Mouse (Mus musculus) kidney, postnatal 36 days (tissue): ENCODE measurements at regions not wholly inside any gene's neighbourhood (a gene's known extent, or its start where the extent isn't known, plus 50 kb on each side); places are given as distances from the start of the nearest gene placed in this dataset.

Experiments used
- DNase-seq, 2 experiments: peaks; one replicate each; pipeline ENCODE4 v3.0.0; 2021 to 2022; ENCODE audit warnings: mixed read lengths in 2 of 2

DNA sequence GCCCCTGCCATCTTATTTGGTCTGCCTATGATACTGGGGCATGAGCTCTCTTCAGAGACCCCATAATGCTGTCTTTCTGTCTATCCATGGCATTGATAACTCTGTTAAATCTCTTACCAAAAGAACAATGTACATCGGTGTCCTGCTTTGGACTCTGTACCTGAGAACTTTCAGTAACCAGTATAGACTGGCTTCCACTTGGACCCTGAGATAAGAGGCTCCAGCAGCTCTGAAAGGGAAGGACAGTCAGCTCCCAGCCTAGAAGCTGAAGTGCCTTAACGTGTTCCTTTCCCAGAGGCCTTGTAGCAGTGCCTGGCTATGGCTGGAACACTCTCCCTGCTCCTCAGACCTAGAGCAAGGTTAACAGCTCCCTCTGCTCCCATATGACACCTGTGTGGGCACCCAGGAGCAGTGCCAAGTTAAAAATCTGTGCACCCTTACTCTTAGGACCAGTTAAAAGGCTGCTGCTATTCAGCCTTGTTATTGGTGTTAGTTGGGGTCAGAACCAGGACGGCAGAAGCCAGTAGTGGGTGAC is 343.8 kb upstream of the Hs6st1 start:
- DNase-seq = no peak

DNA sequence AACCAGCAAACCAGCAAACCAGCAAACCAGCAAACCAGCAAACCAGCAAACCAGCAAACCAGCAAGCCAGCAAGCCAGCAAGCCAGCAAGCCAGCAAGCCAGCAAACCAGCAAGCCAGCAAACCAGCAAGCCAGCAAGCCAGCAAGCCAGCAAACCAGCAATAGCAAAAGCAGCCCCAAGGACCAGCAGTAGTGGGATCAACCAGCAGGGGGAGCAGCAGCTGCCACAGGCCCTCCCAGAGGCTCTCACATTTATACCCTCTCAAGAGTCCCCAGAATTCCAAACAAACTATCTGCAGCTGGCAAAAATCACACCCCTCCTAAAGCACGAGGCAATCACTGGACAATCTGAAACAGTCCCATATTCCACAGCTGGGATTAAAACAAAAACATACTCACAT is 341.6 kb upstream of the Hs6st1 start:
- peak; percentile 57 to 85 for DNase-seq

DNA sequence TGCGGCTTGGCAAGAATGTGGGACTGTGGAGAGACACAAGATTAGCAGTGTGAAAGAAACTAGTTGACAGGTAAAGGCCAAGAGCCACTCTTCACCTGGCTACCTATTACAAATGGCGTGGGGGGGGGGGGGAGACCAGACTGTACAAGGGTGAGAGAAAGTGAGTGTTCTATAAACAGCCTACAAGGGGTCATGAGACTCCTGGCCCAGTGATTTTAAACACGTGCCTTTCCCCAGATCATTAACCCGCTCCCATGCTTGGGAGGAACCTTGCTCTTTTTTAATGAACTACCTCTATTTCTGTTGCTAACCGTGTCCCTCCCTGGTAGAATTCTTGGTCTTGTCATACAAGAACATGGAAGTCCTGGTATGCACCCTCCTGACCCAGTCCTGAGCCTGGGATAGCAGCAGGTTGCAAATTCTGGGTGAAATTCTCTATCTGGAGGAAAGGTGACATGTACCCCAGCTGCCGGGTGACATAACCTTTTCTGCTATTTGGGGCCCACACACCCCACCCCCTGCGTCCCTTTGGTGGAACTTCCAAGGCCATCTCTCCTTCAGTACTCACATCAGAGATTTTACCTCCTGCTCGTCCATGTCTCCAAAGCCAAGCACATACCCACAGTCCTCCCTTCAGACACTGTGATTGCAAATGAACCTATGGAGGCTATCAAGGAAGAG is 340.8 kb upstream of the Hs6st1 start:
- DNase-seq = peak; percentile 76 to 83

DNA sequence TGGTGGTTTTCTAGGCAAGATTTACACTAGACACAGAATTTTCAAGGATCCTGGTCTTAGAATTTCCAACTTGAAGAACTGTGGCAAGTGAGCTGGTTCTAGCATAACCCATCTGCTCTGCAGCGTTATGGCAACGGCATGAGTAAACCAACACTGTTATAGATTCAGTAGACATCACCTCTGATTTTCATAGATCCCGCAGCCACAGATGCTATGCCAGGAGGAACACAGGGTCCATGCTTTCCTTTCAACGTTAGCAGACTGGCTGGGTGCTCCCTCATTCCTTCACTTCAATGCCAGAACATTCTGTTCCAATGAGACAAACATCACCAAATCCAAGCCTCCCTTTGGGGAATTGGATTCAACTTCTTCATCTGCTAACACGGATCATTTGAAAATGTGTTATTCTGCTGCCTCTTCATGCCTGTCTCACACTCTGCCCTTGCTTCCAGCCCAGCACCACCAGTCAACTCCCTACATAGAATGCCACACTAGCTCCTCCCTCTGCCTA is 338.4 kb upstream of the Hs6st1 start:
- DNase-seq = no peak

DNA sequence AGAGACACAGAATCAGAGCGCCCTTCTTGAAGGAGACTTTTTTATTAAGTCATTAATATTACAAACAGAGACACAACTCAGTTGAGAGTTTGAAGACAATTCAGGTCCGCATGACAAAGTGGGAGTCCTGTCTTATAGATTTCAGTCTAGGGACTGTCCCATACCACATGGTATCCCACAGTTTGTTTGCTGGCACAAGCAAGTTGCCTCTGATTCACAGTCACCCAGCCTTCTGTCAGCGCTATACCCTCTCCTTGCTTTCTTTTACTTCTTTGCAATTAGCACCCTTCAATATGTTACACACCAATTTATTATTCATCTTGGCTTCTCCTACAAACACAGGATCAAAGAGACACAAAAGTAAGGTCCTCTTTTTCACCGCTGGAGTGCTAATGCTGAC is 337.9 kb upstream of the Hs6st1 start:
- no peak for DNase-seq

DNA sequence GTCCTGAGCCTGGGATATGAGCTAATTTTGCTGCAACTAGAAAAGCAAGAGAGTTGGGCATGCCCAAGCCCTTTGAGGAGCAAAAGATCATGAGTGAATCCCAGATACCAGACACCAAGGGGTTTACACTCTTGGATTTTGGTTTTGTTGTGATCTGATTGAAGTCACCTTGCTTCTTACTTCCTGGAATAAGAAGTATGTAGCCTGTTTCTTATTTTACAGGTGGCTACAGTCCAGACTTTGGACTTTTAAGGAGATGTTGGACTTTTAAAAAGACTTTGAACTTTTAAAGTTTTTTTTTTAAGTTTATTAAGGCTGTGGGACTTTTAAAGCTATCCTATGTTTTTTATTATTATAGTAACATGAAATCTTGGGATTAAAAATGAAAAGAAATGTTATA is 332.0 kb upstream of the Hs6st1 start:
- DNase-seq = peak in 1 of 2 experiments; percentile 33

DNA sequence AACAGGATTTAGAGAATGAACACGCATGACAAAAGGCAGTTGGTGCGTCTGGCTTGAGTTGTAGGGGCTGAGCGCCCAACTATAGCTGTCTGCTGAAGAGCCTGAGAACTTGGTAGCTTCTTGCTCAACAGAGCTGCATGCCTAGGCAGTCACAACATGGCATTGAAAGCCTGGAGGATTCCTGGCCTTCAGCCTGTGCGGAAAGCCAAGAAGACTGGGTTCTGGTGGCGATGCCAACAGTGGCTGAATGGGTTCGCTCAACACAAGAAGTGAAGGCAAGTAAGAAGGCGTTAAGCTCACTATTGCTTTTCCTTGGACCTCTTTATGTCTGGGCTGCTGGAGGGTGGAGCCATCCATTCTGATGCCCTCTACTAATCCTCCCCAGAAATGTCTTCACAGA is 318.6 kb upstream of the Hs6st1 start:
- no peak for DNase-seq

DNA sequence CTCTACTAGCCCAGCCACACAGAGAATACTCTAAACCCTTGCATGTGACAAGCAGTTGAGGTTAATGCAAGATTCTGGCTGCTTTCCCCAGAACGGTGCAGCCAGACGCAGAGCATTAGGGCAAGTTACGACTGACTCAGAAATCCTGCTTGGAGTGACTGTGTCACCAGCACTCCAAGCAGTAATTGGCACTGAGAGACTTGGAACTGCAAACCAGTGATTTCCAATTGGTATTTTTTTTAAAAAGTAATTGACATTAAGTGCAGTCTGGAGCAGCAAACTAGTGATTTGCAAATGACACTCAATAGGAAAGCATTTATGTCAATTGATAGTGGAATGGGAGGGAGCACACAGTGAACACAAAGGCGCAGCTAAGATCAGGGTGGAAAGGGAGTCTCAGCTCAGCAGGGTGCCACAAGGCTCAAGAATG is 318.1 kb upstream of the Hs6st1 start:
- DNase-seq = no peak

DNA sequence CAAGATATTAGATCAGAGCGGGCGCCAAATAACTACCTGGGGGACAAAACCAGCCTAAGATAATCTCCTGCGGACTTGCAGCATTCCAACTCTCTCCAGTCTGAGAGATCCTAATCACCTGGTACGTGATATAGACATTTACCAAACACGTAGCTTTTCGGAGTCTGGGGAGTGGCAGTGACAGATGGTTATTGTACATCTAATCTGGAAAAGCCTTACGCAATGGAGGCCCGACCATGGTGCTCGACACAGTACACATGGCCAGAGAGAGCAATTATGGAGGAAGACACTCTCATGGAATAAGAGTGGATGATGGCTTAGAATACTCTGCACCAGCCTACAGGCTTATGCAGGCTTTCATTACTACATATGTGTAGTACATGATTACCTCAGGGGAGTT is 315.6 kb upstream of the Hs6st1 start:
- no peak for DNase-seq

DNA sequence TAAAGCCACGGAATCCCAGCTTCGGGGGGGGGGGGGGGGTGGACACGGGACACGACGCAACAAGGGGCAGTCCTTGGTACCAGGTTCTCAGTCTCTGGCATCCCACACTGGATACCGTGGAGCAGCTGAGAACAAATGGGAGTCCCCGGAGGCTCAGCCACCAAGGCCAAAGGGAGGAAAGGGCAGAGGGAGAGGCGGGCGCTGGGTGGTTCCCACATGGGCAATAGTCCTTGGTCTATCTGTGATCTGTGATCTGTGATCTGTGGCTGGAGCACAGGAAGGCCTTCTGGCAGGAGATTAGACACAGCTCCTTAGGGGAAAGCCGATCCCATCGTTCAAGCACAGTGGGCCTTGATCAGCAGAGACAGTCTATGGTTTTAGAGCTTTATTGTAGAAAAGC is 314.0 kb upstream of the Hs6st1 start:
- DNase-seq = peak; percentile 3 to 19

DNA sequence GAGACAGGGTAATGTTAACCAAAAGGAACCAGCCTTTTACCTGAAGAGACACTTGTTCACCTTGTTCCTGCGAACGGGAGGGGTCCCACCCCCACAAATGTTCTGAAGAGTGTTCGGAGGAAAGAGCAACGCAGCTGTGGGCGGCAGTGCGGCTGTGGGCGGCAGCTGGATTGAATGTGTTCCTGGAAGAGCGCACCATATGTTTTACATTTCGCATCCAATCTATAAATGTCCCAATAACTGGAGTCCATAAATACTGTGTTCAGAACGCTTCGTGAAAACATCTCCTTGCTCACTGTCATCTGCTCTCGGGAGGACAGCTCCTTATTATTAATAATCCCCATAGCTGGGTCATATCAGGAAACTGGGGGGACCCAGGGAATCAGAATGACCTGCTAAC is 309.2 kb upstream of the Hs6st1 start:
- DNase-seq = no peak

DNA sequence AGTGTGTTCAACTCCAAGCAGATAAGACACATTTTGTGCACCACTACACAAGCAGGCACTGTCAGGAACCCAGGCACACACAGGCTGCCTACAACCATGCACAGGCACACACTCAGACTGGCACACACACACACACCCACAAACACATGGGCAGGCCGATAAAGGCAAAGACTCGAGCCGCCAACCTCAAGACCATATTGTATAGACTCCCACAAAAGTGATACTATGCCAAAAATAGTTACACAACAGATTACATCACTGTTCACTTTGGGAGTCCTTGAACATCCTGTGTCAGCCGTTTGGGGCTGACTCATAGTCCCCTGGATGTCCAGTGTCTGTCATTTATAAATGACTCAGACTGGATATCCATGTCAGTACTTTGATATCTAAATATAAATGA is 308.6 kb upstream of the Hs6st1 start:
- DNase-seq = no peak

DNA sequence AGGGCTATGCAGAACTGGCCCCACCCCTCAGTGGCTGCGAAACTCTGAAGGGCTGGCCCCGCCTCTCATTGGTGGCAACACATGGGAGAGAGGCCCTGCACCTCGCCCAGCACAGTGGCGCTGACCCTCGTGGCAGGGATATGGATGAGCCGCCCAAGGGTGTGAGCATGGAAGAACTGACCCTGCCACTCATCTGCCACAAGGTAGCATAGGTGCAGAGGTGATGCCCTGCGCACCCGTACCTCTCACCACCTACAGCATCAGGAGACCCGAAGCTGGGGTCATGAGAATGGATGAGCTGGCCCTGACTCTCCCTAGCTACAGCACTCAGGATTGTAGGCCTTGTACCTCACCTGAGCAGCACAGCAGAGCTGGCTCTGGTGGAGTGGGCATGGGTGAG is 305.1 kb upstream of the Hs6st1 start:
- DNase-seq = no peak

DNA sequence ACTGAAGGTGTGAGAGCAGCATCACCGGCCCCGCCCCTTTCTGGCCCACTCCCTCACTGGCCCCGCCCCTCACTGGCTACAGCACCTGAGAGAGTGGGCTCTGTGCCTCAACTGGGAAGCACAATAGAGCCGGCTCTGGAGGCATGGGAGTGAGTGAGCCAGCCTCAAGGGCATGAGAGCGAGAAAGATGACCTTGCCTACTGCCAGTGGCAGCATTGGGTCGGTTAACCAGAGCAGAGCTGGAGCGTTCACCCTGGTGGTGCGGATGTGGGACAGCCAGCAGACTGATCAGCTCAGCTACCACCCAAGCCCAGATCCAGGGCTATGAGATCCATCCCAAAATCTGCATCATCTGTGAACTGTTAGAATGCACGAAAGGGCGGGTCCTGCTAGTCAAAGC is 304.7 kb upstream of the Hs6st1 start:
- no peak for DNase-seq

DNA sequence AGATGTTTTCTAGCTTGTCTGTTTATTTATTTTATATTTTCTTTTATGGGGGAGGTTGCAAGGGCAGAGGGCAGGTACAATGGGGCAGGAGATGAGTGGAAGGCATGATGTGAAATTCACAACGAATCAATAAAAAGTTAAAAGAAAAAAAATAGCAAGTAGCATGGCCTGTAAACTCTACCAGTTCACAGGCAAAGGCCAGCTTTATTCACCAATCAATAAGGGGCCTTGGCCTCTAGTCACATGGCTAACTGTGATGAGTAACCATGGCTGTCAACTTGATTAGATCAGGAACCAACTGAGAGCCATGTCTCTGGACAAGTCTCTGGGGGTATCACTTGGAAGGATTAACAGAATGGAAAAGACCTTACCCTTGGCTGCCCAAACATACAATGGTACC is 304.1 kb upstream of the Hs6st1 start:
- DNase-seq = no peak

DNA sequence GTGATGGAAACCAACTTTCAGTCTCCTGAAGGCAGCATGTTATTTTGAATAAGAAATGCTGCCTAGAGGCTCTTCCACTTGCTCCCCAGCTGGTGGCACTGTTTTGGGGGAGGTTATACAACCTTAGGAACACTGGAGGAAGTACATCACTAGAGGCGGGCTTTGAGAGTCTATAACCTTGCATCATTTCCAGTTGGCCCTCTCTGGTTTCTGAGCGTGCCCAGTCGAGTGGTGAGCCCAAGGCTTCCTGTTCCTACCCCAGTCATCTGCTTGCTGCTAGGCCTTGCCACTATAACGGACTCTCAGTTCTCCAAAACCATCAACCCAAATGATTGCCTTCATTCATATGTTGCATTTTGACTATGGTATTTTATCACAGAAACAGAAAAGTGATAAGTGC is 302.5 kb upstream of the Hs6st1 start:
- DNase-seq = no peak

DNA sequence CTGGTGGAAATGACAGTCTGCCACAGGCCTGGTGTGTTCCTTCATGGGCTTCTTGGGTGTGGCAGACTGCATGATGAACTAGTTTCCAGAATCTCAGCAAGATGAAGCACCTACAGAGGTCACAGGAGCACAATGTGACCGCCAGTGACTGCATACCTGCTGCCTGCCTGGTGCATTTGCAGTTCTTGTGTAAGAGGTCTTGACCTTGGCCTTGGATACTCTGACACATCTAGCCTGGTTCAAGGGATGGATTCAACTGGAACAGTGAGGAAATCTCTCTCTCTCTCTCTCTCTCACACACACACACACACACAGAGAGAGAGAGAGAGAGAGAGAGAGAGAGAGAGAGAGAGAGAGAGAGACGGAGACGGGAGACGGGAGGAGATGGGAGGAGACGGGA is 301.9 kb upstream of the Hs6st1 start:
- no peak for DNase-seq

DNA sequence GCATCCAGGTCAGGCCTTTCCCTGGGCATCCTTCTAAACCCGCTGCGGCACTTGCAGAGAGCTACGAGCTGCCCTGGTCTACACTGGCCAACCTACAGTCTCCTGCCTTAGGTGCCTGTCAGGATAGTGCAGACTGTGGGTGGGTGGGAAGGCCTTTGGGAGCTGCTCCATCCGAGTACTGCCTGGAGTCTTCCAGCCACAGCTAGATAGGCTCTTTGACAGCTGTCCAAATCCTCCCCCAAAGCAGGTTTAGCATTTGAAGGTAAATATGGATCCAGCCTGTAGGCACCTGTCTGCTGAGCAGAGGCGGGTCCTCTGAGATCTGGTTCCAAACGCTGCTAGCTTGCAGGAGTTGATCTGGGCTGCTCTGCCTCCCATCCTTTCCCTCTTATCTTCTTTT is 295.6 kb upstream of the Hs6st1 start:
- DNase-seq = no peak

DNA sequence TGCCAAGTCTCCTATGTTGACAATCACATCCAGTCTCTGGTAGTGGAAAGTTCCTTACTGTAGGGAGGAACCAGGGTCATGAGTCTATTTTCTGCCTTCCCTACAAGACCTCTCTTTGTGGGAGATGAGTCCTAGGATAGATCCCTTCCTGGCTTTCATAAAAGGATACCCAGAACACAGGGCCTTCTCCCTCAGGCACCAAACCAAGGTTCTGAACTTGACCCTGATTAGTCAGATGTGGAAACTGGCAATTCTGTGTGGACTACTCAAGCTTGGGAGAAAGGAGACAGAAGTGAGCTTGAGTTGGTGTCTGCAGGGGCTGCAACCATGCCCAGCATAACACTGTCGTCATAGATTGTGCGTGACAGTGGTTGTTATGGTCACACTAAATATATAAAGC is 293.6 kb upstream of the Hs6st1 start:
- no peak for DNase-seq

DNA sequence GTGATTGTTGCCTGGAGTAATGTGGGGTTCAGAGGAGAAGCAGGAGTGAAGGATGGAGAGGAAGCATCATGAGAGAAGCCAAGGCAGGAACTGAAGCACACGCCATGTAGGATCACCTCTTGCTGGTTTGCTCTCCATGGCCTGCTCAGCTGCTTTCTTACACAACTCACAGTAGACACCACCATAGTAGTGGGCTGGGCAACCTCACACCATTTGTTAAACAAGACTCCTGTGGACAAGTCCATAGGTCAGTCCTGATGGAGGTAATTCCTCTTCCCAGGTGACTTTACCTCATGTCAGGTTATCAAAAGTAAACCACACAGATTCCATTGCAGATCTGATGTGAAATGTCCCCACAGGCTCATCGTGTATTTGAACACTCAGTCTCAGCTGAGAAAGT is 285.5 kb upstream of the Hs6st1 start:
- DNase-seq = no peak

DNA sequence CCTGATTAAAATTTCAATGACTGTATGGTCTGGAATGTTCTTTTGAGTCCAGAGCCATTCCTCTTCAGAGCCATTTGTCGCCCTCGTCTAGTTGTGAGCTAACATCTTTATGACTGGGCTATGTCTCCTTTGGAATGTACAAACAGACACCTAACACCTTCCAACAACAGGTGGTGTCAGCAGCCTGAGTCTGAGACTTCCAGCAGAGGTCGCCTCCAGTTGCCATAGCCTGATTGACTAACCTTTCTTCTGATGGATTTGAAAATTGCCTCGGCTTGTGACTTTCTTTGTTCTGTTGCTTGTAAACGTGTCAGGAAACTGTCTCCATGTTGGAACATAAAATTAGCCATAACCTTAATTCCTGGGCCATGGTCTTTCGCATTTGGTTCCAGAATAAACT is 284.8 kb upstream of the Hs6st1 start:
- peak; percentile 3 to 24 for DNase-seq

DNA sequence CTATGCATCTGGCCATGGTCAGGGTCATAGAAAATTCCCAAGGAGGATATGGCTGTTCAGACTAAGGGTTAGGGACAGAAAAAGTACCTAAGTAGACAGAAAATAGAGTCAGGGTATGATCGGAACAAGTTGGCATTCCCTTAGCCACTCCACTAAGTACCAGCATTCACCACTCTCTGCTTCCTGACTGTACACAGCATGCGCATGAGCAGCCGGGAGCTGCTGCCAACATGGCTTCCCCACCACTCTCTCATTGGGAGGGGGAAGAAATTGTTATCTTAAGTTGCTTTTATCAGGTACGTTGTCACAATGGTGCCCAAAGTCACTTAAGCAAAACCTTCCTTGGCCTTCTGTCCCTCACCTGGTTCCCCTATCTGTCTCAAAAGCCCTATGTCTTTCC is 282.0 kb upstream of the Hs6st1 start:
- DNase-seq = no peak

DNA sequence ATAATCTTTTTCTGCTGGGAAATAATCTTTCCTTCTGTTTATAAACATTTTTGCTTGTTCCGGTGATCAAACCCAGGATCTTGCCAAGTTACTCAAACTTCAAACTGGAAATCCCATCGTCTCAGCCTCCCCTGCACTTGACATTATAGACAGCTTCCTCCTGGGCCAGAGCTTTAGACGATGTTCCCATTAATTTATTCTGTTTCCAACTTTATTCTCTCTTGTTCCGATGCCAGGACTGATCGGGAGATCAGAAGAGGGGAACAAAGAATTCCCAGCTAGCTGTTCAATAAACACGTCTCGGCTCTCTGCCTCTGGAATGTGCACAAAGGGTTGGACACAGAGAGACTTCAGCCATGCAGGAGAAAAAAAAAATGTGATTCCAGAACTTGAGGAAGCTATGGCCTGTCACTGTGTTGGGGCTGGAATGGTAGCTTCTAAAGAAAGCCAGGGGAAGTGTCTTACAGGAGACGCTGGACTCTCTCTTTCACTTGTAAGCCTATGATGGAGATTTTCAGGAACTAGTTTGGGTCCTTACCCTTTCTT is 281.5 kb upstream of the Hs6st1 start:
- no peak for DNase-seq

DNA sequence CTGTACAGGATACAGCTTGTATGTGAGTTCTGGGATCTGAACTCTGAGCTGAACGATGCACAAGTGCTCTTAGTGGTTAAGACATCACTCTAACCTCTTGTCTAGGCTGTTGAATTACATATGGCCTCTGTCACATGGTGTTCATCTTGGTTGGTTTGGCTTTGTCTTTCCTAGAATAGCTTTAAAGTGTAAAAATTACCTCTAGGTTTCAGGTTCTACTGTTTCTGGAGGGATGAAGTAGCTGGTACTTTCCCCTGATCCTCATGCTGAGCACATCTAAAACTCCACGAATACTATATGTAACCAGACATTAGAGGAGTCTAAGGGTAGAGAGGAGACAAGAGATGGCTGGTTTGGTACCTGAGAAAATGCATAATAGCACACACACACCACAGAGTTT is 271.1 kb upstream of the Hs6st1 start:
- no peak for DNase-seq

DNA sequence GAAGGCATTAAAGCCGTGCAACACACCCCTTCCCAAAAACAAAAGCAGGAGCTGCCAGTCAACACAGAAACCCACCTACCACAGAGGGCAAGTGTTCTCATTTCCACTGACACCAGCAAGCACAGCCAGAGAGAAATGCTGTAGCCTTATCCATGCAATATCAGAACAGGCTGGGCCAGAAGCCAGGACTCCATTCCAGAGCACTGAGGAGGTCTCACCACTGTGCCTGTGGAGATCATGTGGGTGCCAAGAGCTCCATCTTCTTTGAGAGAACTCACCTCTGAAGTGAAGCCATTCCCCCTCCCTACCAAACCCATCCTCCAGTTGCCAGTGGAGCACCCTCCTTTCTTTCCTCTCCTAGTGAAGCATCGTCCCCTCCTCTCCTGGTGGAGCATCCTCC is 270.7 kb upstream of the Hs6st1 start:
- DNase-seq = peak in 1 of 2 experiments; percentile 13
